Mouse (Mus musculus): ENCODE results near the gene F2. TPM values are rescaled to one million over a fixed set of nuclear protein-coding genes. Genes with fewer than 3 reads are reported as not detected.
"Not testable (repeated sequence)": the region's sequence is repeated elsewhere in the genome, so short reads cannot be mapped to it uniquely, and the experiment has no call there.

F2 gene
- total and polyA plus RNA-seq, 2 experiments from 2014 or later = not detected

DNA sequence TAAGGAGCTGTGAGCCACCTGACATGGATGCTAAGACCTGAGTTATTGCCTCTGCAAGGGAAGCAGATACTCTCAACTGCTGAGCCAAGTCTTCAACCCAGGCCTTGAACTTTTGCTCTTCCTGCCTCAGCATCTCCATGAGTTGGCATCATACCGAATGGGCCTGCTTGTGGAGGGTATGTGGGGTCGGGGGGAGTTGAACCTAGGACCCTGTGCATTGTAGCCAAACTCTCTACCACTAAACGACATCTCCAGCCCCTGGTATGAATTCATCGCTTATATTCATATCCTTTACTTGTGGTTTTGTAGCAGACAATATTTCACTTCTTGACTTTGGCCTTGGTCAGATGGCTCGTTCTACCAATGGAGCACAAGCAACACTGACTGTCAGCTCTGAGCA lies 4.4 kb downstream of the F2 start:
- H3K4me3 ChIP-seq (ENCODE audit: low read length) = no peak overlapping the region
- no peak for ATAC-seq
- TF ChIP-seq CTCF (IDR thresholded peaks at IDR 0.05; ENCODE audit: low read depth) = no peak
- H3K36me3 ChIP-seq (ENCODE audit: insufficient read depth, low read length) = no peaks in the 10 kb centered on the region
- H3K9me3 ChIP-seq (ENCODE audit: low read length) = no peaks in the 10 kb centered on the region
- DNase-seq (ENCODE audit: low spot score) = no peak
- no peak overlapping the region for H3K27ac ChIP-seq
- H3K27me3 ChIP-seq (ENCODE audit: insufficient read depth, low read length) = no peaks in the 10 kb centered on the region
- H3K4me1 ChIP-seq (ENCODE audit: insufficient read depth, low read length) = no peaks in the 10 kb centered on the region
- WGBS = 91% methylated on average over 5 of the region's 5 CpGs
- H3K9ac ChIP-seq (replicated peaks; ENCODE audit: low read length) = no peak overlapping the region
- H3K4me2 ChIP-seq (ENCODE audit: low read depth, low read length) = no peak overlapping the region

DNA sequence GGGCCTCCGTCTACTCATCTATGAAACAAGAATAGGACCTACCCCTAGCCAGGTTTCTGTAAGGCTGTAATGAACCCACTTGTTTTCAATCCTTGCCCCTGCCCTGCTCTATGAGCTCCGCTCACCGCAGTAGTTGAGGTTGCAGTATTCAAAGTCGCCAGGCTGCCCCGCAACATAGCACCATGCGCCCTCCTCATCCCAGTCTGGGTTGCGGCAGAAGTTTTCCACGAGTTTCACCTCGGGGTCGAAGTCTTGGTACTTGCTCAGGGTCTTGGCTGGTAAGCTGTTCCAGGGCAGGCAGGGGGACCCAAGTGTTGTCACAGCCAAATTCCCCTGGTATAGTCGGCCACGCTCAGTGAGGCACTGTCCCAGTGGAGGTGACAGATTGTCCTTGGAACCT lies 5.8 kb downstream of the F2 start:
- DNase-seq (ENCODE audit: low spot score) (no peak), ATAC-seq (no peak)
- Histone ChIP-seq H3K4me1 (ENCODE audit: insufficient read depth, low read length) (no peaks in the 10 kb centered on the region), H3K9ac (replicated peaks; ENCODE audit: low read length) (no peak overlapping the region), H3K9me3 (ENCODE audit: low read length) (no peaks in the 10 kb centered on the region), H3K27me3 (ENCODE audit: insufficient read depth, low read length) (no peaks in the 10 kb centered on the region), H3K27ac (no peak overlapping the region), H3K4me3 (ENCODE audit: low read length) (no peak overlapping the region), H3K36me3 (ENCODE audit: insufficient read depth, low read length) (no peaks in the 10 kb centered on the region), H3K4me2 (ENCODE audit: low read depth, low read length) (no peak overlapping the region)
- WGBS = 91% methylated on average over 12 of the region's 12 CpGs
- TF ChIP-seq CTCF (IDR thresholded peaks at IDR 0.05; ENCODE audit: low read depth) = no peak

DNA sequence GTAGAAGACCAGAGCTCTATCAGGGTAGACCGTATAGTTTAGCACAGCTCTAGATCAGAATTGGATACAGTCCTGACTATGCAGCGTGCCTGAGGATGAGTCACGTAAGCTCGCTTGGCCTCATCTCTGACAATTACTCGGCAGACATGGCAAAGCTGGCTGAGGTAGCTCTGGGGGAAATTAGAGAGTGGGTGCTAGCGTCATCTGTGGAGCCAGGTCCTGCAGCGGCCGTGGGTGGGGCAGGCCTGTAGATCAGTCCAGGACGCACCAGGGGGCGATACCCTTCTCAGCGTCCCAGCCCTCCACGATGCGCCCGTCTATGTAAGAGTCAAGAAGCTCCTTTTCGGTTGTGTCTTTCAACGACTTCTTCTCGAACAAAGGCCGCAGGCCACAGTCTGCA lies 6.5 kb downstream of the F2 start:
- H3K9me3 ChIP-seq (ENCODE audit: low read length) = no peaks in the 10 kb centered on the region
- no peak overlapping the region for H3K27ac ChIP-seq
- no peak overlapping the region for H3K4me3 ChIP-seq (ENCODE audit: low read length)
- DNase-seq (ENCODE audit: low spot score) = no peak
- TF ChIP-seq CTCF (IDR thresholded peaks at IDR 0.05; ENCODE audit: low read depth) = no peak
- ATAC-seq = no peak
- H3K27me3 ChIP-seq (ENCODE audit: insufficient read depth, low read length) = no peaks in the 10 kb centered on the region
- WGBS = 83% methylated on average over 18 of the region's 18 CpGs
- no peak overlapping the region for H3K9ac ChIP-seq (replicated peaks; ENCODE audit: low read length)
- H3K4me2 ChIP-seq (ENCODE audit: low read depth, low read length) = no peak overlapping the region
- H3K4me1 ChIP-seq (ENCODE audit: insufficient read depth, low read length) = no peaks in the 10 kb centered on the region
- H3K36me3 ChIP-seq (ENCODE audit: insufficient read depth, low read length) = no peaks in the 10 kb centered on the region

DNA sequence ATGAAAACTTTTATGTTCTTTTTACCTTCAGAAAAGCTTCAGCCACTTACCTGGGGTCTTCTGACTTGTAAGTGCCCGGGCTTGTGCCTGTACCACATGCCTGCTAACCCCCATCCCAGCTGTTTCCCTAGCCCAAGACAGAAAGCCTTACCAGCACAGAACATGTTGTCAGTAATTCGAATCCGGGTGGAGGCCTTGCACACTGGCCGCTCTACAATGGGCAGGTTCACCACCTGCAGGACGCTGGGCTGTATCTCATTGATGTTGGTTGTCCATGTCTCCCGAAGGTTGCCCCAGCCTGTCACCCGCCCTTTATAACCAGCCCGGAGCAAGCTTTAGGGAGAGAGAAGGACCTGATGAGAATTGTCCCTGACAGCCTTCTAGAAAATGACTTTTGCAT lies 8.0 kb downstream of the F2 start:
- Histone ChIP-seq H3K4me2 (ENCODE audit: low read depth, low read length) (no peak overlapping the region), H3K4me3 (ENCODE audit: low read length) (no peak overlapping the region), H3K9ac (replicated peaks; ENCODE audit: low read length) (no peak overlapping the region), H3K27me3 (ENCODE audit: insufficient read depth, low read length) (no peaks in the 10 kb centered on the region), H3K36me3 (ENCODE audit: insufficient read depth, low read length) (peaks cover 3% of the 10 kb centered on the region; the same call in 1 of the 2 replicates), H3K4me1 (ENCODE audit: insufficient read depth, low read length) (no peaks in the 10 kb centered on the region), H3K27ac (no peak overlapping the region), H3K9me3 (ENCODE audit: low read length) (no peaks in the 10 kb centered on the region)
- no peak for TF ChIP-seq CTCF (IDR thresholded peaks at IDR 0.05; ENCODE audit: low read depth)
- WGBS = 88% methylated on average over 8 of the region's 8 CpGs
- no peak for ATAC-seq
- no peak for DNase-seq (ENCODE audit: low spot score)

DNA sequence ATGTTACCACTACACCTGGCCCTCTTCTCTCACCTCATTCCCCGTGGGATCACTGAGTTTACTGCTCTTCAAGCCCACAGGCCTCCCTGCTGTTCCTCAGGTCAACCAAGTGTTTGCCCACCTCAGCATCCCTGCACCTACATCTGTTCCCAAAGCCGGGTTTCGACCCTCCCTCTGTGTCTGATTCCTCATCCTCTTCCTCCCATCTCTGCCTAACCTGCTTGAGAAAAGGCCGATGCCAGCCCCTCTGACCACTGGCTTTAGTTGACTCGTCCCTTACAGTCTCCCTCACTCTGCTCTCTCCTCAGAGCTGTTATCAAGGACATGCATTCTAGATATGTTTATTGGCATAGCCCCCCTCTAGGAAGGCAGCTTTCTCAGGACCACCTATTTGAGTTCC lies 8.7 kb downstream of the F2 start:
- Histone ChIP-seq H3K27me3 (ENCODE audit: insufficient read depth, low read length) (no peaks in the 10 kb centered on the region), H3K4me2 (ENCODE audit: low read depth, low read length) (no peak overlapping the region), H3K4me3 (ENCODE audit: low read length) (no peak overlapping the region), H3K9me3 (ENCODE audit: low read length) (no peaks in the 10 kb centered on the region), H3K9ac (replicated peaks; ENCODE audit: low read length) (no peak overlapping the region), H3K36me3 (ENCODE audit: insufficient read depth, low read length) (peaks cover 7% of the 10 kb centered on the region; the same call in 1 of the 2 replicates), H3K4me1 (ENCODE audit: insufficient read depth, low read length) (no peaks in the 10 kb centered on the region), H3K27ac (no peak overlapping the region)
- 76% methylated on average over 5 of the region's 5 CpGs for WGBS
- ATAC-seq (no peak), DNase-seq (ENCODE audit: low spot score) (no peak)
- no peak for TF ChIP-seq CTCF (IDR thresholded peaks at IDR 0.05; ENCODE audit: low read depth)

DNA sequence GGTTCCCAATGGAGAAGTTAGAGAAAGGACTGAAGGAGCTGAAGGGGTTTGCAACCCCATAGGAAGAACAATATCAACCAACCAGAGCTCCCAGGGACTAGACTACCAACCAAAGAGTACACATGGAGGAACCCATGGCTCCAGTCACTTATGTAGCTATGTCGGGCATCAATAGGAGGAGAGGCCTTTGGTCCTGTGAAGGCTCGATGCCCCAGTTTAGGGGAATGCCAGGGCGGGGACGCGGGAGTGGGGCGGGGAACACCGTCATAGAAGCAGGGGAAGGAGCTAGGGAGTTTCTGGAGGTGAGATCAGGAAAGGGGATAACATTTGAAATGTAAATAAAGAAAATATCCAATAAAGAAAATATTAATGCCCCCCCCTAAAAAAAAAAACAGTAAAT lies 12.8 kb downstream of the F2 start:
- DNase-seq (ENCODE audit: low spot score); H3K4me3 ChIP-seq (ENCODE audit: low read length); ATAC-seq; H3K4me1 ChIP-seq (ENCODE audit: insufficient read depth, low read length); H3K27me3 ChIP-seq (ENCODE audit: insufficient read depth, low read length); H3K9me3 ChIP-seq (ENCODE audit: low read length); H3K9ac ChIP-seq (replicated peaks; ENCODE audit: low read length); H3K27ac ChIP-seq; H3K4me2 ChIP-seq (ENCODE audit: low read depth, low read length): not testable (repeated sequence)
- 95% methylated on average over 7 of the region's 7 CpGs for WGBS
- H3K36me3 ChIP-seq (ENCODE audit: insufficient read depth, low read length) = peaks cover 38% of the 10 kb centered on the region

DNA sequence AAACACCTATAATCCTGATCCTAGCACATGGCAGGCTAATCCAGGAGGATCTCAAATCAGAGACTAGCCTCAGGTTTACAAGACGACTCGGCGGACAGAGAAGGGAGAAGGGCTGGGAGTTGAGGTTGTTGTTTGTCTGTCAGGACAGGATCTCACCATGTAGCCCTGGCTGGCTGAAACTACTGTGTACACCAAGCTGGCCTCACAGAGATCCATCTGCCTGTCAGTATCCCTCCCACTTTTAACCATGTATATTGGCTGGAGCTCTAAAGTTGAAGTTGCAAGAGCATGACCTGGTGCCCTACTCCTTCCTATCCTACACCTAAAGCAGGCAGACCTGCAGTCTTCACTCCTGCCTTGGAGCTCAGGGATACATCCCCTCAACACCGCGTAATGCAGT lies 13.9 kb downstream of the F2 start:
- H3K4me3 ChIP-seq (ENCODE audit: low read length) = no peak overlapping the region

DNA sequence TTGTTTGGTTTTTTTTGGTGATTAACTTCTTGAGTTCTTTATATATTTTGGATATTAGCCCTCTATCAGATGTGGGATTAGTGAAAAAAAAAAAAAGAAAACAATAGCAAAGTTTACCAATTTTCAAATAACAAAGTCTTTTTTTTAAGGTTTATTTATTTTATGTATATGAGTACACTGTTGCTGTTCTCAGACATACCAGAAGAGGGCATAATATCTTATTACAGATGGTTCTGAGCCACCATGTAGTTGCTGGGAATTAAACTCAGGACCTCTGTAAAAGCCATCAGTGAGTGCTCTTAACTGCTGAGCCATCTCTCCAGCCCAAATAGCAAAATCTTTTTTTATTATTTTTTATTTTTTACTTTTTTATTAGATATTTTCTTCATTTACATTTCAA lies 26.8 kb downstream of the F2 start:
- ATAC-seq; H3K4me3 ChIP-seq (ENCODE audit: low read length); H3K4me1 ChIP-seq (ENCODE audit: insufficient read depth, low read length); H3K4me2 ChIP-seq (ENCODE audit: low read depth, low read length); DNase-seq (ENCODE audit: low spot score); H3K9ac ChIP-seq (replicated peaks; ENCODE audit: low read length); H3K27ac ChIP-seq; H3K27me3 ChIP-seq (ENCODE audit: insufficient read depth, low read length); H3K9me3 ChIP-seq (ENCODE audit: low read length): not testable (repeated sequence)
- peaks cover 34% of the 10 kb centered on the region for H3K36me3 ChIP-seq (ENCODE audit: insufficient read depth, low read length)

More for the DNA sequence above, 13.9 kb downstream of the F2 start:
- Histone ChIP-seq H3K27ac (no peak overlapping the region), H3K27me3 (ENCODE audit: insufficient read depth, low read length) (no peaks in the 10 kb centered on the region), H3K9ac (replicated peaks; ENCODE audit: low read length) (no peak overlapping the region), H3K9me3 (ENCODE audit: low read length) (no peaks in the 10 kb centered on the region), H3K36me3 (ENCODE audit: insufficient read depth, low read length) (peaks cover 47% of the 10 kb centered on the region), H3K4me2 (ENCODE audit: low read depth, low read length) (no peak overlapping the region), H3K4me1 (ENCODE audit: insufficient read depth, low read length) (no peaks in the 10 kb centered on the region)
- no peak for TF ChIP-seq CTCF (IDR thresholded peaks at IDR 0.05; ENCODE audit: low read depth)
- 95% methylated on average over 5 of the region's 5 CpGs for WGBS
- ATAC-seq (no peak), DNase-seq (ENCODE audit: low spot score) (no peak)

Measured in hindbrain, postnatal 0 days (tissue).